Mouse (Mus musculus) cerebellum, postnatal 25 days (tissue): Measurements from ENCODE around the gene Marco.

ENCODE experiments used
- DNase-seq, 2 experiments: peaks; one replicate each; pipeline ENCODE4 v3.0.0; 2021; ENCODE audit warnings: mixed read lengths in 2 of 2

Gene Marco

GRCm38 (mm10) chr1:120435591-120435990 lies 69.2 kb downstream of the Marco start:
- DNase-seq = no peak

- no peak for DNase-seq
Observed at GRCm38 (mm10) chr1:120430171-120430570, 74.7 kb downstream of the Marco start.

- DNase-seq = no peak
Observed at GRCm38 (mm10) chr1:120425587-120425986, 79.2 kb downstream of the Marco start.
